Mouse (Mus musculus): ENCODE measurements around the gene Ckap2l. TPM values are rescaled to one million over a fixed set of nuclear protein-coding genes. Genes with fewer than 3 reads are reported as not detected.

The Ckap2l gene
- 5.3 and 9.1 TPM in 2 replicates for total RNA-seq (2014; rRNA removed)
- polyA plus RNA-seq (2015; fragmentation: Nextera tagmentation; extraction: Ambion mirVana), result 8.9 and 9.8 TPM in 2 replicates

DNA sequence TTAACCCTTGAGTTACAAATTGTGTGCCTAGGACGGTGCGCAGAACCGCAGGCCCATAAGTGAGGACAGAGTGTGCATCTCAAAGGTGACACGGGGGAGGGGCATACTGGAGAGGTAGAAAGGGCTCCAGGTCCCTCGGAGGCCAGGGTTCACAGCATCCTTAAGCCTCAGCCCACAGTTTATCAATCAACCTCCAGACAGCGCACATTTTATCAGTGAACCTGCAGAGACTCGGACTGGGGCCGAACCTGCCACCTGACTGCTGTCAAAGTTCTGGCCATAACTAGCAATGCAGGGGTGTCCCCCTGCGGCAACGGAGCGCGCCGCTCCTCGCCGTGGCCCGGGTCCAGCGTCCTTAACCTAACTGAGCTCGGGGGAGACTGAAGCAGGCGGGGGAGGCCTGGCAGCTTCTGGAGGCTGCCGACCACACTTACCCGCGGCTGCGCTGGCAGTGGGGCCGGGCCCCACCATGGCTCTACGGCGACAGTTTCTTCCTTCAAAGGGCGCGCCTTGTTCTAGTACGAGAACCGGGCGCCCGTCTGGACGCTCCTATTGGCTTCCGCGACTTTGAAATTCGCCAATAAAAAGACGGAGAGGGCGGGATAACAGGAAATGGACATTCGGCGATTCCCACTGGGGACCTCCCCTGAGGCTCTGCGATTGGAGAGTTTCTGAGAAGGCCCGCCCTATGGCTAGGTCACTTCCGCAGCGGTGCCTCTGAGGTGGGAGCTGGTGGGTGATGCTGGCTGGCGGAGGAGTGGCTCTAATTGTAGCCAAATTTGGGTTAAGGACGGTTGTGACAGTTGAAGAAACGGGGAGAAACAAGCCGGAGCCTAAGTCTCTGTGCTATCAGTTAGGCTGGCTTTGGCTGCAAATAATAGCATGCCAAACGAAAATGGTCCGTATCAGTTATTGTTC lies at the start of gene Ckap2l:
Gene Ckap2l (minus strand): TSS at position 542 of the 918 bp plus-strand sequence.
- ATAC-seq, result peak; percentile 100
- Histone ChIP-seq H3K4me3 (ENCODE audit: low read depth, low read length) (peak within 1 kb of the TSS; percentile 79), H3K4me1 (ENCODE audit: insufficient read depth) (peaks cover 4% of the 10 kb centered on the region), H3K9ac (peak within 1 kb of the TSS; percentile 64), H3K9me3 (ENCODE audit: low read length) (no peaks in the 10 kb centered on the region), H3K27ac (ENCODE audit: low read depth, low read length) (peak within 1 kb of the TSS; percentile 97), H3K36me3 (ENCODE audit: insufficient read depth) (no peaks in the 10 kb centered on the region), H3K4me2 (ENCODE audit: low read depth) (peak within 1 kb of the TSS; percentile 82), H3K27me3 (ENCODE audit: insufficient read depth, low read length) (no peaks in the 10 kb centered on the region)
- TF ChIP-seq CTCF (IDR thresholded peaks at IDR 0.05; ENCODE audit: low read depth), result no peak
- DNase-seq, result peak; percentile 99
- under 1% methylated on average over 50 of the region's 50 CpGs for WGBS

- no peak for TF ChIP-seq CTCF (IDR thresholded peaks at IDR 0.05; ENCODE audit: low read depth)
- no peak for DNase-seq
- Histone ChIP-seq H3K9ac (no peak overlapping the region), H3K4me1 (ENCODE audit: insufficient read depth) (no peaks in the 10 kb centered on the region), H3K9me3 (ENCODE audit: low read length) (no peaks in the 10 kb centered on the region), H3K4me2 (ENCODE audit: low read depth) (no peak overlapping the region), H3K36me3 (ENCODE audit: insufficient read depth) (no peaks in the 10 kb centered on the region), H3K27ac (ENCODE audit: low read depth, low read length) (no peak overlapping the region), H3K4me3 (ENCODE audit: low read depth, low read length) (no peak overlapping the region), H3K27me3 (ENCODE audit: insufficient read depth, low read length) (no peaks in the 10 kb centered on the region)
- WGBS, result 74% methylated on average over 6 of the region's 6 CpGs
- ATAC-seq, result no peak
Observed at GRCm38 (mm10) chr2:129338138-129338621, 41.2 kb upstream of the Ckap2l start.

GRCm38 (mm10) chr2:129333471-129333870 lies 36.5 kb upstream of the Ckap2l start:
- no peaks in the 10 kb centered on the region for H3K36me3 ChIP-seq (ENCODE audit: insufficient read depth)
- no peaks in the 10 kb centered on the region for H3K9me3 ChIP-seq (ENCODE audit: low read length)
- no peaks in the 10 kb centered on the region for H3K4me1 ChIP-seq (ENCODE audit: insufficient read depth)
- 41% methylated on average over 4 of the region's 4 CpGs for WGBS
- ATAC-seq (no peak), DNase-seq (no peak)
- H3K9ac ChIP-seq, result no peak overlapping the region
- H3K4me3 ChIP-seq (ENCODE audit: low read depth, low read length), result no peak overlapping the region
- H3K27me3 ChIP-seq (ENCODE audit: insufficient read depth, low read length), result no peaks in the 10 kb centered on the region
- TF ChIP-seq CTCF (IDR thresholded peaks at IDR 0.05; ENCODE audit: low read depth), result no peak
- H3K27ac ChIP-seq (ENCODE audit: low read depth, low read length), result no peak overlapping the region
- H3K4me2 ChIP-seq (ENCODE audit: low read depth), result no peak overlapping the region

GRCm38 (mm10) chr2:129330540-129330939 lies 33.5 kb upstream of the Ckap2l start:
- no peaks in the 10 kb centered on the region for H3K4me1 ChIP-seq (ENCODE audit: insufficient read depth)
- H3K9me3 ChIP-seq (ENCODE audit: low read length), result no peaks in the 10 kb centered on the region
- H3K27me3 ChIP-seq (ENCODE audit: insufficient read depth, low read length), result no peaks in the 10 kb centered on the region
- no peak for TF ChIP-seq CTCF (IDR thresholded peaks at IDR 0.05; ENCODE audit: low read depth)
- no peak overlapping the region for H3K27ac ChIP-seq (ENCODE audit: low read depth, low read length)
- no peak for DNase-seq
- no peak overlapping the region for H3K4me2 ChIP-seq (ENCODE audit: low read depth)
- H3K36me3 ChIP-seq (ENCODE audit: insufficient read depth), result no peaks in the 10 kb centered on the region
- ATAC-seq, result no peak
- no peak overlapping the region for H3K4me3 ChIP-seq (ENCODE audit: low read depth, low read length)
- WGBS, result 90% methylated on average over 13 of the region's 13 CpGs
- no peak overlapping the region for H3K9ac ChIP-seq

DNA sequence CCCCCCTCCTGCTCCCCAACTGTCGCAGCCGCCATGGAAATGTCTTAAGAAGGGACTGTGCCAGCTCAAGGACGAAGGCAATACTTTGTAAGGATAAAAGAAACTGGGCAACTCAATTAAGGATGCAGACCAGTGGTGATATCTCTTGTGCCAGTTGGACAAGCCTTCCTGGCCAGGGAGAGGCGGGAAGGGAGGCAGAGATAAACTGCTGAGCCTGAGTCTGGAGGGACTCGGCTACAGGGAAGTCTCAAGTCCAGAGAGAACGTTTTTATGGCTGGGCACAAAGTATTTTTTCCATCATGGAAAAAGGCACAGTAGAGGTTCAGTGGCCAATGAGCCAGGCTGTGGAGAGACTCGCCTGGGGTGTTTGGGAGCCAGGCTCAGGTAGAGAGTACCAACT lies 33.0 kb upstream of the Ckap2l start:
- no peaks in the 10 kb centered on the region for H3K9me3 ChIP-seq (ENCODE audit: low read length)
- H3K4me3 ChIP-seq (ENCODE audit: low read depth, low read length), result no peak overlapping the region
- DNase-seq (no peak), ATAC-seq (no peak)
- no peak overlapping the region for H3K27ac ChIP-seq (ENCODE audit: low read depth, low read length)
- no peak overlapping the region for H3K4me2 ChIP-seq (ENCODE audit: low read depth)
- no peak overlapping the region for H3K9ac ChIP-seq
- H3K36me3 ChIP-seq (ENCODE audit: insufficient read depth), result no peaks in the 10 kb centered on the region
- no peak for TF ChIP-seq CTCF (IDR thresholded peaks at IDR 0.05; ENCODE audit: low read depth)
- H3K4me1 ChIP-seq (ENCODE audit: insufficient read depth), result no peaks in the 10 kb centered on the region
- WGBS, result 64% methylated on average over 7 of the region's 7 CpGs
- no peaks in the 10 kb centered on the region for H3K27me3 ChIP-seq (ENCODE audit: insufficient read depth, low read length)

DNA sequence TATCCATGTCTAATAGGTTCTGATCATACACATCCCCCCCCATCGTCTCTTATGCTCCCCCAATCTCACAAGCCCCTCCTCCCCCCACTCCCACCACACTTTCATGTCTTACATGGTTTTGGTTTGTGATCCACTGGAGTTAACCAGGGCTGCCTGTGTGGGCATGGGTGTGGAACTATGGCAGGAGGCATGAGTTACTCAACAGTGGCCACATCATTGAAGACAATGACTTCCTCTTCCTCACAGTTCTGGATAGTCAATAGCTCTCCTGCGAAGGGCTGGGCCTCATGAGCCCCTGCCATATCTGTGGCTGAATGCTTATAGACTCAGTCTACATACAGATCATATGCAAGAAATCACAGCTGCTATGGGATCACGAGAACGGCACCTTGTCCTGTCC lies 31.2 kb upstream of the Ckap2l start:
- H3K27me3 ChIP-seq (ENCODE audit: insufficient read depth, low read length), result no peaks in the 10 kb centered on the region
- no peaks in the 10 kb centered on the region for H3K4me1 ChIP-seq (ENCODE audit: insufficient read depth)
- no peaks in the 10 kb centered on the region for H3K36me3 ChIP-seq (ENCODE audit: insufficient read depth)
- H3K27ac ChIP-seq (ENCODE audit: low read depth, low read length), result no peak overlapping the region
- 76% methylated on average over 4 of the region's 4 CpGs for WGBS
- no peak for ATAC-seq
- DNase-seq, result no peak
- no peak overlapping the region for H3K4me2 ChIP-seq (ENCODE audit: low read depth)
- no peaks in the 10 kb centered on the region for H3K9me3 ChIP-seq (ENCODE audit: low read length)
- no peak overlapping the region for H3K9ac ChIP-seq
- no peak for TF ChIP-seq CTCF (IDR thresholded peaks at IDR 0.05; ENCODE audit: low read depth)
- no peak overlapping the region for H3K4me3 ChIP-seq (ENCODE audit: low read depth, low read length)

GRCm38 (mm10) chr2:129324216-129324615 lies 27.2 kb upstream of the Ckap2l start:
- H3K36me3 ChIP-seq (ENCODE audit: insufficient read depth), result no peaks in the 10 kb centered on the region
- no peak for ATAC-seq
- no peaks in the 10 kb centered on the region for H3K27me3 ChIP-seq (ENCODE audit: insufficient read depth, low read length)
- no peak overlapping the region for H3K4me2 ChIP-seq (ENCODE audit: low read depth)
- no peak for TF ChIP-seq CTCF (IDR thresholded peaks at IDR 0.05; ENCODE audit: low read depth)
- H3K27ac ChIP-seq (ENCODE audit: low read depth, low read length), result no peak overlapping the region
- WGBS, result 90% methylated on average over 3 of the region's 3 CpGs
- H3K4me1 ChIP-seq (ENCODE audit: insufficient read depth), result no peaks in the 10 kb centered on the region
- H3K9ac ChIP-seq, result no peak overlapping the region
- no peak overlapping the region for H3K4me3 ChIP-seq (ENCODE audit: low read depth, low read length)
- no peak for DNase-seq
- no peaks in the 10 kb centered on the region for H3K9me3 ChIP-seq (ENCODE audit: low read length)
